Mouse (Mus musculus) liver, embryonic 14.5 days (tissue): ENCODE results near the gene Trim43a.

ENCODE experiments used
- CTCF ChIP-seq: IDR thresholded peaks from 2 replicates; pipeline ENCODE4 v1.5.1; 2016; ENCODE audit warnings: antibody characterized with exemption, low read depth, control low read depth
- EP300 ChIP-seq: IDR thresholded peaks from 2 replicates; pipeline ENCODE4 v1.6.1; 2016; ENCODE audit warnings: antibody characterized with exemption, low read depth

DNA sequence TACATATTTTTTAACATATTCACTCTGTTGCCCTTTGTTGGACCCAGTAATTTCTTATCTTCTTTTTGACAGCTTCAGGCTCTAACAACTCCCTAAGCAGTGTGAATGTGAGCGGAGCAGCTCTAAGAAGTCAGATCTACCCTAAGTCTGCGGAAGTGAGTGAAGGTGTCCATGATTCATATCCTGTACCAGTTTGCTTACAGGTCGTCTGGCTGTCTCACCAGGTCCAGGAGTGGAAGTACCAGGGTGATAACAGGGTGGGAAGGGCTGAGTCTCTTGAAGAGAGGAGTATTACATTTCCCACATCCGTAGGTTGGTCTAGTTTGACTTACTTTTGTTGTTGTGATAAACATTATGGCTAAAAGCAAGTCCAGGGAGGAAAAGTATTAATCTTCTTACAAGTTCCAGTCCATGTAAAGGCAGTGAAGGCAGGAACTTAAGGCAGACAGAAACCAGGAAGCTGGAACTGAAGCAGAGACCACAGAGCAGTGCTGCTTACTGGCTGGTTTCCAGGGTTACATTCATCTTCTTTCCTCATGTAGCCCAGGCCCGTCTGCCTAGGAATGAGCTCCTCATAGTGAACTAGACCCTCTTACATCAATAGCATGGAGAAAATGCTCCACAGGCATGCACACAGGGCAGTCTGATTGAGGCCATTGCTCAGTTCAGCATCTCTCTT lies 41.0 kb upstream of the Trim43a start:
- TF ChIP-seq CTCF, result no peak
- no peak for TF ChIP-seq EP300
